ENCODE assay signal across 12 mouse cellular contexts in the genomic region with DNA sequence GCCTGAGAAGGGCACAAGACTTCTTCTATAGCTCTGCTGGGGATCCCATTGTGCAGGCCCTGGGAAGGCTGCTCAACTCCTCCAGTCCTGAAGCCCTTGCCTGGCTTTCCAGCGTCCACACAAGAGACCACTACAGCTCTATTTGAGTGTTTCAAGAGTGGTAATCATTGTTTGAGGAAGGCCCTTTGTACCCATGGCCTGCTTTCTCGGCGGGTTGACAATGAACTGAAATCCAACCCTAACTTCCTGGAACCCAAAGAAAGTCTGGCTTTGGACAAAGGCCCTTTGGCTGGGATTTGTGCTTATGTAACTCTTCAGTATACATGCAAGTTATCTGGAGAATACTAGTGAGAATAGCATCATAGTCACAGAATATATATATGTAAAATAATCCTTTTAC. TPM values are rescaled to one million over a fixed set of nuclear protein-coding genes. Genes with fewer than 3 reads are reported as not detected.
A peak's percentile ranks its signal among the peaks of the same experiment; 100 is the strongest.
DNase-seq lines count a peak whose midpoint lies in the region; ATAC-seq and TF ChIP-seq lines count a peak whose summit lies in the region.
"Had no signal": no experiment of that assay in that cellular context is flagged by ENCODE, and none has a peak within 500 bp of the region (broad histone marks: within the 10 kb centered on the region; RNA-seq: fewer than 3 reads in every experiment).

No protein-coding gene starts in this region.

- 27% methylated on average over 3 of the region's 3 CpGs for WGBS in lung, adult 2 months
- 39% methylated on average over 3 of the region's 3 CpGs for WGBS in lung, embryonic 16.5 days
- 41% methylated on average over 3 of the region's 3 CpGs for WGBS in stomach, postnatal 0 days

- DNase-seq in lung, adult 18-20 months: peak; percentile 63 to 74
- no peak for DNase-seq in lung, adult 2 months
- DNase-seq in kidney, postnatal 10 days: peak; percentile 22
- no peak for DNase-seq in stomach, postnatal 0 days (ENCODE audit: low spot score)
- DNase-seq in ovary, postnatal 10 days (ENCODE audit: low spot score): no peak
- DNase-seq in adrenal gland, adult 2 months: no peak
- DNase-seq in right cerebral cortex, postnatal 10 days (ENCODE audit: low spot score in 2 of 2): no peak
- DNase-seq: cerebellum, adult 9-11 months; right cerebral cortex, postnatal 14 days had no signal

- no peaks in the 10 kb centered on the region for H3K27me3 ChIP-seq in lung, embryonic 16.5 days (ENCODE audit: control insufficient read depth, insufficient read depth, low read depth, low read length)
- H3K27me3 ChIP-seq in stomach, postnatal 0 days (ENCODE audit: control insufficient read depth, insufficient read depth, low read length): no peaks in the 10 kb centered on the region

- no peak overlapping the region for H3K4me3 ChIP-seq in lung, adult 2 months (replicated peaks; ENCODE audit: extremely low read depth, low read depth, low read length)
- no peak overlapping the region for H3K4me3 ChIP-seq in lung, embryonic 16.5 days (ENCODE audit: low read length)
- H3K4me3 ChIP-seq in stomach, postnatal 0 days (ENCODE audit: low read depth, low read length): no peak overlapping the region

- no peaks in the 10 kb centered on the region for H3K9me3 ChIP-seq in lung, embryonic 16.5 days (ENCODE audit: control insufficient read depth, low read length)
- no peaks in the 10 kb centered on the region for H3K9me3 ChIP-seq in stomach, postnatal 0 days (ENCODE audit: control insufficient read depth, low read length)

- no peak for TF ChIP-seq EP300 in stomach, postnatal 0 days (optimal IDR thresholded peaks at IDR 0.05)

- TF ChIP-seq CTCF in lung, adult 2 months (IDR thresholded peaks at IDR 0.05; ENCODE audit: insufficient read depth, low read length): no peak
- TF ChIP-seq CTCF in stomach, postnatal 0 days (IDR thresholded peaks at IDR 0.05; ENCODE audit: low read depth): no peak

- peak overlapping the region; percentile 78 for H3K27ac ChIP-seq in lung, embryonic 16.5 days (ENCODE audit: low read length)
- peak overlapping the region; percentile 20; the same call in 1 of the 2 replicates for H3K27ac ChIP-seq in stomach, postnatal 0 days (replicated peaks)

- no peak overlapping the region for H3K4me2 ChIP-seq in lung, embryonic 16.5 days (ENCODE audit: low read depth, low read length)
- no peak overlapping the region for H3K4me2 ChIP-seq in stomach, postnatal 0 days (replicated peaks; ENCODE audit: low read depth)
- H3K4me2 ChIP-seq: heart, embryonic 11.5 days had no signal

- TF ChIP-seq POLR2A in lung, adult 2 months (IDR thresholded peaks at IDR 0.05; ENCODE audit: borderline replicate concordance, extremely low read depth, low read depth, low read length): no peak

- peaks cover 2% of the 10 kb centered on the region for H3K4me1 ChIP-seq in lung, adult 2 months (ENCODE audit: control insufficient read depth, insufficient read depth, low read length)
- H3K4me1 ChIP-seq in lung, embryonic 16.5 days (replicated peaks; ENCODE audit: control insufficient read depth, insufficient read depth, low read length): peaks cover 15% of the 10 kb centered on the region
- H3K4me1 ChIP-seq in stomach, postnatal 0 days (replicated peaks; ENCODE audit: control insufficient read depth, insufficient read depth): peaks cover 2% of the 10 kb centered on the region; the same call in 1 of the 2 replicates

- no peak overlapping the region for H3K9ac ChIP-seq in lung, embryonic 16.5 days (ENCODE audit: low read length)
- H3K9ac ChIP-seq in stomach, postnatal 0 days (ENCODE audit: low read length): no peak overlapping the region

- H3K36me3 ChIP-seq in lung, embryonic 16.5 days (ENCODE audit: control insufficient read depth, insufficient read depth, low read length): no peaks in the 10 kb centered on the region
- H3K36me3 ChIP-seq in stomach, postnatal 0 days (ENCODE audit: control insufficient read depth, insufficient read depth, low read length): no peaks in the 10 kb centered on the region

- ATAC-seq in lung, embryonic 16.5 days (ENCODE audit: low read depth): no peak
- ATAC-seq in stomach, postnatal 0 days (ENCODE audit: low FRiP score, low TSS enrichment): no peak
- ATAC-seq: forebrain, embryonic 14.5 days had no signal

RNA-seq across cellular contexts. Expression of gene Sod1, which starts 3.2 kb away (rescaled TPM):
- polyA plus RNA-seq in lung, adult 2 months (2012; rRNA removed): 547 and 549 TPM in 2 replicates
- 1,312 and 1,369 TPM in 2 replicates for polyA plus RNA-seq in lung, embryonic 16.5 days (2015; fragmentation: Nextera tagmentation; extraction: Ambion mirVana)
- 1,113 and 1,141 TPM in 2 replicates for polyA plus RNA-seq in stomach, postnatal 0 days (2015; fragmentation: Nextera tagmentation; extraction: Ambion mirVana)
- total RNA-seq in adrenal gland, adult 2 months (2021): 1,000 to 10,000 TPM; 1,281 to 1,419 TPM
- 539 and 713 TPM in 2 replicates for polyA plus RNA-seq in adrenal gland, adult 2 months (2012; rRNA removed)

Comparison
In these comparisons a context has a peak if more than half of its experiments do, and no peak if none do; other contexts are left out.
1. DNase-seq: peak in lung, adult 18-20 months (2 of 2) and kidney, postnatal 10 days (single experiment); none in lung, adult 2 months (single experiment), stomach, postnatal 0 days (single experiment), ovary, postnatal 10 days (single experiment), adrenal gland, adult 2 months (single experiment) and right cerebral cortex, postnatal 10 days (0 of 2).